Mouse (Mus musculus) MEL (cell line): ENCODE measurements around the gene Gtf3c2. TPM values are rescaled to one million over a fixed set of nuclear protein-coding genes. Genes with fewer than 3 reads are reported as not detected.

Experiments
- DNase-seq: peaks from one replicate; pipeline ENCODE4 v3.0.0; 2011; ENCODE audit warnings: low read depth, low spot score
- H3K27ac ChIP-seq: 2 replicates; pipeline ENCODE4 v1.5.1; 2012; ENCODE audit warnings: low read depth, mild to moderate bottlenecking, control low read depth, low read length, moderate library complexity; ENCODE audit not compliant: control insufficient read depth
- H3K27me3 ChIP-seq, 2 experiments: fragments of 150-350 bp in 1 of 2; sonication (generic) in 1 of 2; 2 replicates each; pipeline ENCODE4 v1.6.1; 2012; ENCODE audit warnings: low read length in 2 of 2, mild to moderate bottlenecking in 2 of 2, improper control_type of control experiment in 1 of 2, moderate library complexity in 1 of 2; ENCODE audit not compliant: insufficient read depth in 2 of 2, control insufficient read depth in 1 of 2
- H3K36me3 ChIP-seq, 2 experiments: 2 replicates each; pipeline ENCODE4 v1.6.1; 2012 to 2014; ENCODE audit warnings: low read length in 2 of 2, improper control_type of control experiment in 1 of 2, inconsistent platforms in 1 of 2, mild to moderate bottlenecking in 1 of 2; ENCODE audit not compliant: insufficient read depth in 2 of 2, control insufficient read depth in 1 of 2
- H3K4me1 ChIP-seq, 2 experiments: fragments of 150-350 bp in 1 of 2; sonication (generic) in 1 of 2; 2 replicates each; pipeline ENCODE4 v1.6.1; 2012; ENCODE audit warnings: low read length in 2 of 2, improper control_type of control experiment in 1 of 2, mild to moderate bottlenecking in 1 of 2; ENCODE audit not compliant: insufficient read depth in 2 of 2, control insufficient read depth in 1 of 2
- H3K4me3 ChIP-seq, 2 experiments: fragments of 150-350 bp in 1 of 2; sonication (generic) in 1 of 2; 2 replicates each; pipeline ENCODE4 v1.5.1; 2012; ENCODE audit warnings: low read depth in 2 of 2, low read length in 2 of 2, mild to moderate bottlenecking in 2 of 2, moderate library complexity in 2 of 2, control low read depth in 1 of 2, improper control_type of control experiment in 1 of 2; ENCODE audit not compliant: control insufficient read depth in 1 of 2, insufficient read depth in 1 of 2
- H3K79me2 ChIP-seq: 2 replicates; pipeline ENCODE4 v1.6.1; 2012; ENCODE audit warnings: mild to moderate bottlenecking, low read length, moderate library complexity; ENCODE audit not compliant: control insufficient read depth, poor library complexity, insufficient read depth
- H3K9ac ChIP-seq: 2 replicates; pipeline ENCODE4 v1.6.1; 2012; ENCODE audit warnings: low read depth, mild to moderate bottlenecking, control low read depth, low read length, moderate library complexity; ENCODE audit not compliant: control insufficient read depth, poor library complexity, severe bottlenecking
- H3K9me3 ChIP-seq: fragments of 150-350 bp; sonication (generic); replicated peaks from 2 replicates; pipeline ENCODE4 v1.6.1; 2012; ENCODE audit warnings: mild to moderate bottlenecking, low read length, improper control_type of control experiment, moderate library complexity; ENCODE audit not compliant: insufficient read depth
- BHLHE40 ChIP-seq: IDR thresholded peaks from 2 replicates; pipeline ENCODE4 v1.6.1; 2012; ENCODE audit warnings: low read depth, mild to moderate bottlenecking, inconsistent platforms, low read length, improper control_type of control experiment, borderline replicate concordance
- CHD1 ChIP-seq: IDR thresholded peaks from 2 replicates; pipeline ENCODE4 v1.6.1; 2012; ENCODE audit warnings: low read depth, mild to moderate bottlenecking, inconsistent platforms, low read length, improper control_type of control experiment
- CTCF ChIP-seq, 3 experiments: IDR thresholded peaks in 2 of 3; conservative IDR thresholded peaks in 1 of 3; 2 replicates each; pipeline ENCODE4 v1.5.1; 2011 to 2012; ENCODE audit warnings: low read length in 3 of 3, low read depth in 2 of 3, mild to moderate bottlenecking in 2 of 3, improper control_type of control experiment in 1 of 3, inconsistent platforms in 1 of 3, mixed read lengths in 1 of 3, moderate library complexity in 1 of 3; ENCODE audit not compliant: control insufficient read depth in 1 of 3, insufficient read depth in 1 of 3, poor library complexity in 1 of 3, severe bottlenecking in 1 of 3
- GATA1 ChIP-seq: IDR thresholded peaks from 2 replicates; pipeline ENCODE4 v1.6.1; 2011; ENCODE audit warnings: low read depth, low read length, improper control_type of control experiment
- JUND ChIP-seq: IDR thresholded peaks from 2 replicates; pipeline ENCODE4 v1.6.1; 2011; ENCODE audit warnings: low read depth, mild to moderate bottlenecking, improper control_type of control experiment, low read length
- MAFK ChIP-seq: IDR thresholded peaks from 2 replicates; pipeline ENCODE4 v1.6.1; 2011; ENCODE audit warnings: low read depth, mild to moderate bottlenecking, low read length, improper control_type of control experiment, borderline replicate concordance
- MEF2A ChIP-seq: IDR thresholded peaks from 2 replicates; pipeline ENCODE4 v1.6.1; 2014; ENCODE audit warnings: low read depth, mild to moderate bottlenecking, inconsistent platforms, low read length, improper control_type of control experiment; ENCODE audit not compliant: poor library complexity, insufficient replicate concordance, severe bottlenecking; ENCODE audit errors: extremely low read depth
- MXI1 ChIP-seq: IDR thresholded peaks from 2 replicates; pipeline ENCODE4 v1.6.1; 2011; ENCODE audit warnings: mild to moderate bottlenecking, low read depth, low read length, improper control_type of control experiment
- POLR2AphosphoS2 ChIP-seq: IDR thresholded peaks from 2 replicates; pipeline ENCODE4 v1.6.1; 2011; ENCODE audit warnings: low read length, improper control_type of control experiment
- RAD21 ChIP-seq: IDR thresholded peaks from 2 replicates; pipeline ENCODE4 v1.6.1; 2011; ENCODE audit warnings: mild to moderate bottlenecking, low read depth, low read length, improper control_type of control experiment
- SIN3A ChIP-seq: IDR thresholded peaks from 2 replicates; pipeline ENCODE4 v1.6.1; 2012; ENCODE audit warnings: low read length, improper control_type of control experiment, inconsistent platforms
- SMC3 ChIP-seq: IDR thresholded peaks from 2 replicates; pipeline ENCODE4 v1.6.1; 2011; ENCODE audit warnings: low read depth, low read length, improper control_type of control experiment
- TAL1 ChIP-seq: IDR thresholded peaks from 2 replicates; pipeline ENCODE4 v1.6.1; 2012; ENCODE audit warnings: mild to moderate bottlenecking, inconsistent platforms, low read length, moderate library complexity, mixed read lengths
- TCF12 ChIP-seq: IDR thresholded peaks from 2 replicates; pipeline ENCODE4 v1.6.1; 2014; ENCODE audit warnings: low read depth, mild to moderate bottlenecking, inconsistent platforms, low read length, improper control_type of control experiment, moderate library complexity
- UBTF ChIP-seq: IDR thresholded peaks from 2 replicates; pipeline ENCODE4 v1.6.1; 2012; ENCODE audit warnings: low read depth, mild to moderate bottlenecking, inconsistent platforms, low read length, improper control_type of control experiment, moderate library complexity, borderline replicate concordance; ENCODE audit not compliant: insufficient read depth
- USF2 ChIP-seq, 2 experiments: IDR thresholded peaks; 2 replicates each; pipeline ENCODE4 v1.6.1; 2011 to 2012; ENCODE audit warnings: improper control_type of control experiment in 2 of 2, low read length in 2 of 2, borderline replicate concordance in 1 of 2, inconsistent platforms in 1 of 2, low read depth in 1 of 2, mild to moderate bottlenecking in 1 of 2; ENCODE audit not compliant: insufficient read depth in 1 of 2
- ZC3H11A ChIP-seq: IDR thresholded peaks from 2 replicates; pipeline ENCODE4 v1.6.1; 2012; ENCODE audit warnings: low read depth, mild to moderate bottlenecking, inconsistent platforms, low read length, improper control_type of control experiment
- ZKSCAN1 ChIP-seq: IDR thresholded peaks from 2 replicates; pipeline ENCODE4 v1.6.1; 2012; ENCODE audit warnings: low read depth, mild to moderate bottlenecking, inconsistent platforms, low read length, improper control_type of control experiment, moderate library complexity
- ZNF384 ChIP-seq: IDR thresholded peaks from 2 replicates; pipeline ENCODE4 v1.6.1; 2012; ENCODE audit warnings: low read depth, mild to moderate bottlenecking, inconsistent platforms, low read length, improper control_type of control experiment
- polyA plus RNA-seq, 2 experiments: library from polyadenylated mRNA; stranded (reverse) in 1 of 2; unstranded in 1 of 2; fragments of >175 nt in 1 of 2; fragments of >200 nt in 1 of 2; gene quantifications; 2 replicates each; pipeline versions ENCODE4 v1.2.1 to v1.2.4; 2012; ENCODE audit warnings: low replicate concordance in 2 of 2, low read depth in 1 of 2; ENCODE audit not compliant: insufficient read length in 2 of 2, insufficient read depth in 1 of 2, missing spikeins in 1 of 2
- total RNA-seq: library from RNA; depleted of rRNA; stranded (reverse); fragments of 300-350 nt; gene quantifications from 2 replicates; pipeline ENCODE4 v1.2.3, GENCODE M21; 2012

Gtf3c2 gene
- total and polyA plus RNA-seq, 3 experiments: 50.9 to 129 TPM; not detected in 1

- H3K9ac ChIP-seq: no peak overlapping the region
These were observed 43.1 kb downstream of the Gtf3c2 start for GRCm38 (mm10) chr5:31136730-31137424.

GRCm38 (mm10) chr5:31126050-31126449 lies 53.9 kb downstream of the Gtf3c2 start:
- Histone ChIP-seq H3K79me2 (no peaks in the 10 kb centered on the region), H3K9me3 (no peaks in the 10 kb centered on the region), H3K27me3 (peaks cover 12 to 17% of the 10 kb centered on the region in 2 experiments), H3K4me3 (no peak overlapping the region), H3K9ac (no peak overlapping the region), H3K36me3 (peaks cover 0 to 3% of the 10 kb centered on the region in 2 experiments; a peak in 1 of 4 replicates), H3K4me1 (peaks cover 2 to 6% of the 10 kb centered on the region in 2 experiments; a peak in 2 of 4 replicates), H3K27ac (no peak overlapping the region)
- DNase-seq: peak; percentile 64
- TF ChIP-seq ZNF384 (peak; percentile 94), MXI1 (no peak), RAD21 (peak; percentile 72), UBTF (no peak), ZKSCAN1 (no peak), ZC3H11A (0 out of 2 replicates have a peak, but pooled peaks have one; percentile 46), CTCF (IDR thresholded peaks at IDR 0.05 in 2 of 3, conservative IDR thresholded peaks at IDR 0.05 in 1 of 3; ENCODE audit: control insufficient read depth in 1 of 3, insufficient read depth in 1 of 3, low read depth in 2 of 3, low read length in 3 of 3, poor library complexity in 1 of 3, severe bottlenecking in 1 of 3) (peak; percentile 47 to 75 (median 69)), SMC3 (peak; percentile 55), BHLHE40 (peak; percentile 43; the same call in 1 of the 2 replicates)

More at GRCm38 (mm10) chr5:31136730-31137424, 43.1 kb downstream of the Gtf3c2 start:
- Histone ChIP-seq H3K27ac (no peak overlapping the region), H3K4me1 (no peaks in the 10 kb centered on the region), H3K79me2 (no peaks in the 10 kb centered on the region), H3K27me3 (peaks cover 1 to 4% of the 10 kb centered on the region in 2 experiments), H3K9me3 (no peaks in the 10 kb centered on the region), H3K36me3 (no peaks in the 10 kb centered on the region), H3K4me3 (no peak overlapping the region)
- no peak for DNase-seq
- TF ChIP-seq ZNF384: no peak
- no peak for TF ChIP-seq CHD1
- TF ChIP-seq MAFK: no peak
- TF ChIP-seq TCF12: no peak
- TF ChIP-seq SMC3: no peak
- TF ChIP-seq MEF2A: no peak
- no peak for TF ChIP-seq JUND
- TF ChIP-seq SIN3A: no peak
- no peak for TF ChIP-seq POLR2AphosphoS2
- TF ChIP-seq TAL1: no peak
- no peak for TF ChIP-seq ZC3H11A
- TF ChIP-seq GATA1: no peak
- no peak for TF ChIP-seq USF2 (IDR thresholded peaks at IDR 0.05; ENCODE audit: borderline replicate concordance in 1 of 2, insufficient read depth in 1 of 2, low read depth in 1 of 2, low read length in 2 of 2)
